Mouse (Mus musculus): ENCODE measurements at regions not wholly inside any gene's neighbourhood (a gene's known extent, or its start where the extent isn't known, plus 50 kb on each side); places are given as distances from the start of the nearest gene placed in this dataset.
"Not testable (repeated sequence)": the region's sequence is repeated elsewhere in the genome, so short reads cannot be mapped to it uniquely, and the experiment has no call there.

GRCm38 (mm10) chr2:99470856-99471465 is 803.9 kb upstream of the Gm10800 start:
- no peak overlapping the region for H3K4me2 ChIP-seq (ENCODE audit: low read depth, low read length)
- H3K9ac ChIP-seq (replicated peaks; ENCODE audit: low read depth, low read length), result no peak overlapping the region
- ATAC-seq (ENCODE audit: insufficient read depth, low read depth), result no peak
- H3K9me3 ChIP-seq (replicated peaks; ENCODE audit: control insufficient read depth, low read length), result no peaks in the 10 kb centered on the region
- no peaks in the 10 kb centered on the region for H3K27me3 ChIP-seq (ENCODE audit: control insufficient read depth, insufficient read depth, low read length)
- H3K27ac ChIP-seq (ENCODE audit: low read depth), result no peak overlapping the region
- H3K36me3 ChIP-seq (replicated peaks; ENCODE audit: control insufficient read depth, insufficient read depth, low read length), result no peaks in the 10 kb centered on the region
- TF ChIP-seq CTCF (IDR thresholded peaks at IDR 0.05; ENCODE audit: low read depth) (no peak), EP300 (IDR thresholded peaks at IDR 0.05; ENCODE audit: low read depth) (no peak)
- no peaks in the 10 kb centered on the region for H3K4me1 ChIP-seq (ENCODE audit: control insufficient read depth, insufficient read depth)
- DNase-seq (ENCODE audit: low spot score), result no peak
- WGBS, result 65% methylated on average over 2 of the region's 2 CpGs
- no peak overlapping the region for H3K4me3 ChIP-seq (ENCODE audit: low read depth, low read length)

DNA sequence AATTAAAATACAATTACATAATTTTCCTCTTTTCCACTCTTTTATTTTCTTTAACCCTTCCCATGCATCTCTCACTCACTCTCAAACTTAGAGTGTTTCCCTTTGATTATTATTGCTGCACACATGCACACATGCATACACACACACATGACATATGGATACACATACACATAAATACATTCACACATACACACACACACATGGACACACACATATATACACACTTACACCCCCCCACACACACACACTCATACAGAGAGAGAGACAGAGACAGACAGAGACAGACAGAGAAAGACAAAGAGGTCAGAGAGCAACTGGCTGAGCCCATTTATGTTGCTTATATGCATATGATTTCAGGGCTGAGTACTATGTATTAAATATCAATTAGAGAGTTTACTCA is 764.2 kb upstream of the Gm10800 start:
- no peak overlapping the region for H3K27ac ChIP-seq (ENCODE audit: low read depth)
- DNase-seq (ENCODE audit: low spot score), result no peak
- H3K4me2 ChIP-seq (ENCODE audit: low read depth, low read length), result no peak overlapping the region
- H3K9me3 ChIP-seq (replicated peaks; ENCODE audit: control insufficient read depth, low read length), result no peaks in the 10 kb centered on the region
- no peaks in the 10 kb centered on the region for H3K4me1 ChIP-seq (ENCODE audit: control insufficient read depth, insufficient read depth)
- H3K27me3 ChIP-seq (ENCODE audit: control insufficient read depth, insufficient read depth, low read length), result no peaks in the 10 kb centered on the region
- TF ChIP-seq CTCF (IDR thresholded peaks at IDR 0.05; ENCODE audit: low read depth) (no peak), EP300 (IDR thresholded peaks at IDR 0.05; ENCODE audit: low read depth) (no peak)
- H3K36me3 ChIP-seq (replicated peaks; ENCODE audit: control insufficient read depth, insufficient read depth, low read length), result no peaks in the 10 kb centered on the region
- no peak overlapping the region for H3K9ac ChIP-seq (replicated peaks; ENCODE audit: low read depth, low read length)
- no peak overlapping the region for H3K4me3 ChIP-seq (ENCODE audit: low read depth, low read length)
- ATAC-seq (ENCODE audit: insufficient read depth, low read depth), result no peak

DNA sequence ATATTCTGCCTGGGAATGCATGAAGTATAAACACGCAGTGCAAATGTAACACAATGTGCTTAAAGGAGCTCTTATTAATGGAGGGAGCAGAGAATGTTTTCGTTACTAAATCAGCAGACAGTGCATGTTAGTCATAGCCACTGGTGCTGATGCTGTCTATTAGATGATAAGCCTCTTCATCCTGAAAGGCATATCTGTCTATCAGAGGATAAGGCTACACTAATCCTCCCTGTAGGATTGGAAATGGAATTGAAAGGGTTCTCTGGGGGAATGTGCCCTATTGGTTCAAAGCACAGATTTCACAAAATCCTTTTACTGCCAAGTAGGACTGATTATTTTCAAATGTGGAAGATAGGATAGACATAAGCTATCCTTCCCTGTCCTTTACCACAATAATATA is 763.4 kb upstream of the Gm10800 start:
- Histone ChIP-seq H3K9me3 (replicated peaks; ENCODE audit: control insufficient read depth, low read length) (no peaks in the 10 kb centered on the region), H3K36me3 (replicated peaks; ENCODE audit: control insufficient read depth, insufficient read depth, low read length) (no peaks in the 10 kb centered on the region), H3K27ac (ENCODE audit: low read depth) (no peak overlapping the region), H3K4me1 (ENCODE audit: control insufficient read depth, insufficient read depth) (no peaks in the 10 kb centered on the region), H3K9ac (replicated peaks; ENCODE audit: low read depth, low read length) (no peak overlapping the region), H3K4me2 (ENCODE audit: low read depth, low read length) (no peak overlapping the region), H3K4me3 (ENCODE audit: low read depth, low read length) (no peak overlapping the region), H3K27me3 (ENCODE audit: control insufficient read depth, insufficient read depth, low read length) (no peaks in the 10 kb centered on the region)
- ATAC-seq (ENCODE audit: insufficient read depth, low read depth), result no peak
- TF ChIP-seq EP300 (IDR thresholded peaks at IDR 0.05; ENCODE audit: low read depth) (no peak), CTCF (IDR thresholded peaks at IDR 0.05; ENCODE audit: low read depth) (no peak)
- DNase-seq (ENCODE audit: low spot score), result no peak
- 60% methylated on average over 2 of the region's 2 CpGs for WGBS

DNA sequence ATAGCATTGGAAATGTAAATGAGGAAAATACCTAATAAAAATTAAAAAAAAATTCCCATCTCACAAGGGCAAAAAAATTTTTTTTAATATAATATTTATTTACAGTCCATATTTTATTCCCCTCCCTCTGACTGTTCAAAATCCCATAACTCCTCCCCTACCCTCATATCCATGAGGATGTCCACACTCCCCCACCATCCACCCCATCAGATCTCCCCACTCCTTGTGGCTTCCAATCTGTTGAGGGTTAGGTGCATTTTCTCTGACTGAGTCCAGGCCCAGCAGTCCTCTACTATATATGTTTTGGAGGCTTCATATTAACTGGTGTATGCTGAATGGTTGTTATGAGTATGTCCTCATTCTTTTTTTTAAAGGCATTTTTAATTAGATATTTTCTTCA is 754.5 kb upstream of the Gm10800 start:
- H3K27me3 ChIP-seq (ENCODE audit: control insufficient read depth, insufficient read depth, low read length), result no peaks in the 10 kb centered on the region
- TF ChIP-seq CTCF (IDR thresholded peaks at IDR 0.05; ENCODE audit: low read depth), result no peak

DNA sequence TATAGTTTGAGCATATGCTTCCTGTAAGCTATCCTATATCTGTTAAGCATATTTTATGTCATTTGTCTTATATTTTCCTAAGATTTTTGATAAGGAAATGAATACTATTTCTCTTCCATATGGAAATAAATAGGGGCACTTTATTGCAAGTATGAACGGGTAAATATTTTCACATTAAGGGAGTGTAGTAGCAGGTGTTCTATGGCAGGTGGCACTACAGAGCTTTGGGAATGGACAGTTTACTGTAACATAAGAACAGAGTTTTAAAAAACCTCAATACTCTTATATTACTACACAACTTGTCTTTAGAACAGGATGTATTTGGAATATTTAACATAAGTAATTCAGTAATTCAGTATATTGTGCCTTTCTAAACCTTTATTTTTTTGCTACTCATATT is 742.4 kb upstream of the Gm10800 start:
- H3K4me2 ChIP-seq (ENCODE audit: low read depth, low read length), result no peak overlapping the region
- 47% methylated on average over 1 of the region's 1 CpGs for WGBS
- H3K9ac ChIP-seq (replicated peaks; ENCODE audit: low read depth, low read length), result no peak overlapping the region
- H3K36me3 ChIP-seq (replicated peaks; ENCODE audit: control insufficient read depth, insufficient read depth, low read length), result no peaks in the 10 kb centered on the region
- DNase-seq (ENCODE audit: low spot score) (no peak), ATAC-seq (ENCODE audit: insufficient read depth, low read depth) (no peak)
- no peaks in the 10 kb centered on the region for H3K9me3 ChIP-seq (replicated peaks; ENCODE audit: control insufficient read depth, low read length)
- no peaks in the 10 kb centered on the region for H3K27me3 ChIP-seq (ENCODE audit: control insufficient read depth, insufficient read depth, low read length)
- H3K4me1 ChIP-seq (ENCODE audit: control insufficient read depth, insufficient read depth), result no peaks in the 10 kb centered on the region
- no peak overlapping the region for H3K27ac ChIP-seq (ENCODE audit: low read depth)
- TF ChIP-seq CTCF (IDR thresholded peaks at IDR 0.05; ENCODE audit: low read depth), result peak; percentile 16
- TF ChIP-seq EP300 (IDR thresholded peaks at IDR 0.05; ENCODE audit: low read depth), result no peak
- H3K4me3 ChIP-seq (ENCODE audit: low read depth, low read length), result no peak overlapping the region

More for the DNA sequence above, 754.5 kb upstream of the Gm10800 start:
- Histone ChIP-seq H3K9me3 (replicated peaks; ENCODE audit: control insufficient read depth, low read length) (no peaks in the 10 kb centered on the region), H3K4me1 (ENCODE audit: control insufficient read depth, insufficient read depth) (no peaks in the 10 kb centered on the region), H3K27ac (ENCODE audit: low read depth) (no peak overlapping the region), H3K4me3 (ENCODE audit: low read depth, low read length) (no peak overlapping the region), H3K9ac (replicated peaks; ENCODE audit: low read depth, low read length) (no peak overlapping the region), H3K36me3 (replicated peaks; ENCODE audit: control insufficient read depth, insufficient read depth, low read length) (no peaks in the 10 kb centered on the region), H3K4me2 (ENCODE audit: low read depth, low read length) (no peak overlapping the region)
- DNase-seq (ENCODE audit: low spot score), result no peak
- ATAC-seq (ENCODE audit: insufficient read depth, low read depth), result no peak

DNA sequence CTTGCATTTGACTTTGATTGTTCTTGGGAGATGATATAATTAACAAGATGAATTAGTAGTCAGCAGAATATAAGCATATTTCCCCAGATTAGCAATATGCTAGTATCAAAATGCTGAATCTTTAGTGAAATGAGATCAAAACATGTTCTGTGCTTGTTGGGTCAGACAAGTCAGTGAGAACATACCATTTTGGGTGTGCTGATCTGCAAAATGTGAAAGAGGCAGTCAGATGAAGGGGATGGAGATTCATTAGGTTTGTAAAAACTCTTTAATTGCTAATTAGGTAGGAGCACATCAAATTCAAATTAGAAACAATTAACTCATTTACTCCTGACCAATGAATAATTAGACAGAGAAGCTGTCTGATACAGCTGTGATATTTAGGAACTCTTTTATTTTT is 712.6 kb upstream of the Gm10800 start:
- no peak overlapping the region for H3K27ac ChIP-seq (ENCODE audit: low read depth)
- no peak overlapping the region for H3K4me2 ChIP-seq (ENCODE audit: low read depth, low read length)
- DNase-seq (ENCODE audit: low spot score) (no peak), ATAC-seq (ENCODE audit: insufficient read depth, low read depth) (no peak)
- no peaks in the 10 kb centered on the region for H3K36me3 ChIP-seq (replicated peaks; ENCODE audit: control insufficient read depth, insufficient read depth, low read length)
- no peak overlapping the region for H3K9ac ChIP-seq (replicated peaks; ENCODE audit: low read depth, low read length)
- H3K4me3 ChIP-seq (ENCODE audit: low read depth, low read length), result no peak overlapping the region
- H3K4me1 ChIP-seq (ENCODE audit: control insufficient read depth, insufficient read depth), result no peaks in the 10 kb centered on the region
- no peaks in the 10 kb centered on the region for H3K27me3 ChIP-seq (ENCODE audit: control insufficient read depth, insufficient read depth, low read length)
- H3K9me3 ChIP-seq (replicated peaks; ENCODE audit: control insufficient read depth, low read length), result no peaks in the 10 kb centered on the region
- TF ChIP-seq EP300 (IDR thresholded peaks at IDR 0.05; ENCODE audit: low read depth) (no peak), CTCF (IDR thresholded peaks at IDR 0.05; ENCODE audit: low read depth) (no peak)

GRCm38 (mm10) chr2:99363651-99364050 is 696.5 kb upstream of the Gm10800 start:
- H3K4me2 ChIP-seq (ENCODE audit: low read depth, low read length), result not testable (repeated sequence)

More at GRCm38 (mm10) chr2:99363651-99364050, 696.5 kb upstream of the Gm10800 start:
- 54% methylated on average over 3 of the region's 3 CpGs for WGBS
- H3K4me1 ChIP-seq (ENCODE audit: control insufficient read depth, insufficient read depth); H3K4me3 ChIP-seq (ENCODE audit: low read depth, low read length); DNase-seq (ENCODE audit: low spot score); H3K9ac ChIP-seq (replicated peaks; ENCODE audit: low read depth, low read length); H3K36me3 ChIP-seq (replicated peaks; ENCODE audit: control insufficient read depth, insufficient read depth, low read length); ATAC-seq (ENCODE audit: insufficient read depth, low read depth); H3K27ac ChIP-seq (ENCODE audit: low read depth); H3K9me3 ChIP-seq (replicated peaks; ENCODE audit: control insufficient read depth, low read length); H3K27me3 ChIP-seq (ENCODE audit: control insufficient read depth, insufficient read depth, low read length): not testable (repeated sequence)

Measured in heart, postnatal 0 days (tissue).